Mouse (Mus musculus): ENCODE measurements at regions not wholly inside any gene's neighbourhood (a gene's known extent, or its start where the extent isn't known, plus 50 kb on each side); places are given as distances from the start of the nearest gene placed in this dataset.

GRCm38 (mm10) chr3:140872511-140872910 lies 339.6 kb downstream of the Pdha2 start:
- ATAC-seq (ENCODE audit: insufficient read depth, low FRiP score, low read depth): no peak
- H3K4me1 ChIP-seq: no peaks in the 10 kb centered on the region
- H3K4me2 ChIP-seq: no peak overlapping the region
- 59% methylated on average over 1 of the region's 1 CpGs for WGBS
- H3K9me3 ChIP-seq: no peaks in the 10 kb centered on the region
- H3K9ac ChIP-seq: no peak overlapping the region
- H3K27ac ChIP-seq: no peak overlapping the region
- H3K4me3 ChIP-seq (replicated peaks): no peak overlapping the region
- no peaks in the 10 kb centered on the region for H3K27me3 ChIP-seq (replicated peaks)
- H3K36me3 ChIP-seq: no peaks in the 10 kb centered on the region

- Histone ChIP-seq H3K4me3 (replicated peaks) (no peak overlapping the region), H3K27ac (no peak overlapping the region), H3K9me3 (no peaks in the 10 kb centered on the region), H3K4me1 (no peaks in the 10 kb centered on the region), H3K36me3 (no peaks in the 10 kb centered on the region), H3K27me3 (replicated peaks) (no peaks in the 10 kb centered on the region), H3K4me2 (no peak overlapping the region), H3K9ac (no peak overlapping the region)
- ATAC-seq (ENCODE audit: insufficient read depth, low FRiP score, low read depth): no peak
- 91% methylated on average over 2 of the region's 2 CpGs for WGBS
These were observed 340.9 kb downstream of the Pdha2 start for GRCm38 (mm10) chr3:140871261-140871660.

- WGBS: 76% methylated on average over 2 of the region's 2 CpGs
- Histone ChIP-seq H3K36me3 (no peaks in the 10 kb centered on the region), H3K9me3 (no peaks in the 10 kb centered on the region), H3K4me1 (no peaks in the 10 kb centered on the region), H3K4me3 (replicated peaks) (no peak overlapping the region), H3K27me3 (replicated peaks) (no peaks in the 10 kb centered on the region), H3K4me2 (no peak overlapping the region), H3K27ac (no peak overlapping the region), H3K9ac (no peak overlapping the region)
- ATAC-seq (ENCODE audit: insufficient read depth, low FRiP score, low read depth): no peak
These were observed 372.0 kb downstream of the Pdha2 start for GRCm38 (mm10) chr3:140840197-140840596.

- H3K4me3 ChIP-seq (replicated peaks): no peak overlapping the region
- ATAC-seq (ENCODE audit: insufficient read depth, low FRiP score, low read depth): no peak
- H3K27me3 ChIP-seq (replicated peaks): no peaks in the 10 kb centered on the region
- no peaks in the 10 kb centered on the region for H3K4me1 ChIP-seq
- WGBS: 57% methylated on average over 2 of the region's 2 CpGs
- no peak overlapping the region for H3K9ac ChIP-seq
- no peaks in the 10 kb centered on the region for H3K36me3 ChIP-seq
- no peaks in the 10 kb centered on the region for H3K9me3 ChIP-seq
- H3K4me2 ChIP-seq: no peak overlapping the region
- H3K27ac ChIP-seq: no peak overlapping the region
These were observed 374.1 kb downstream of the Pdha2 start for GRCm38 (mm10) chr3:140837976-140838581.

GRCm38 (mm10) chr3:140821266-140821665 lies 390.9 kb downstream of the Pdha2 start:
- ATAC-seq (ENCODE audit: insufficient read depth, low FRiP score, low read depth): no peak

GRCm38 (mm10) chr3:140805586-140805985 lies 406.6 kb downstream of the Pdha2 start:
- no peak for ATAC-seq (ENCODE audit: insufficient read depth, low FRiP score, low read depth)
- 89% methylated on average over 2 of the region's 2 CpGs for WGBS
- Histone ChIP-seq H3K27ac (no peak overlapping the region), H3K27me3 (replicated peaks) (no peaks in the 10 kb centered on the region), H3K36me3 (no peaks in the 10 kb centered on the region), H3K4me1 (no peaks in the 10 kb centered on the region), H3K4me3 (replicated peaks) (no peak overlapping the region), H3K9ac (no peak overlapping the region), H3K9me3 (no peaks in the 10 kb centered on the region), H3K4me2 (no peak overlapping the region)

More at GRCm38 (mm10) chr3:140821266-140821665, 390.9 kb downstream of the Pdha2 start:
- Histone ChIP-seq H3K36me3 (no peaks in the 10 kb centered on the region), H3K27me3 (replicated peaks) (no peaks in the 10 kb centered on the region), H3K9ac (no peak overlapping the region), H3K4me2 (no peak overlapping the region), H3K27ac (no peak overlapping the region), H3K9me3 (no peaks in the 10 kb centered on the region), H3K4me3 (replicated peaks) (no peak overlapping the region), H3K4me1 (no peaks in the 10 kb centered on the region)

- Histone ChIP-seq H3K27ac (no peak overlapping the region), H3K9me3 (no peaks in the 10 kb centered on the region), H3K4me2 (no peak overlapping the region), H3K36me3 (no peaks in the 10 kb centered on the region), H3K4me3 (replicated peaks) (no peak overlapping the region), H3K9ac (no peak overlapping the region), H3K4me1 (no peaks in the 10 kb centered on the region), H3K27me3 (replicated peaks) (no peaks in the 10 kb centered on the region)
- ATAC-seq (ENCODE audit: insufficient read depth, low FRiP score, low read depth): no peak
- WGBS: 86% methylated on average over 2 of the region's 2 CpGs
These were observed 419.2 kb downstream of the Pdha2 start for GRCm38 (mm10) chr3:140792943-140793342.

- Histone ChIP-seq H3K27ac (no peak overlapping the region), H3K9me3 (no peaks in the 10 kb centered on the region), H3K4me2 (no peak overlapping the region), H3K4me3 (replicated peaks) (no peak overlapping the region), H3K36me3 (no peaks in the 10 kb centered on the region), H3K4me1 (no peaks in the 10 kb centered on the region), H3K27me3 (replicated peaks) (no peaks in the 10 kb centered on the region), H3K9ac (no peak overlapping the region)
- no peak for ATAC-seq (ENCODE audit: insufficient read depth, low FRiP score, low read depth)
- WGBS: 51% methylated on average over 3 of the region's 3 CpGs
These were observed 426.5 kb downstream of the Pdha2 start for GRCm38 (mm10) chr3:140785700-140786099.

GRCm38 (mm10) chr3:140760051-140760450 lies 452.1 kb downstream of the Pdha2 start:
- Histone ChIP-seq H3K9me3 (no peaks in the 10 kb centered on the region), H3K9ac (no peak overlapping the region), H3K4me1 (no peaks in the 10 kb centered on the region), H3K36me3 (no peaks in the 10 kb centered on the region), H3K4me2 (no peak overlapping the region), H3K4me3 (replicated peaks) (no peak overlapping the region), H3K27me3 (replicated peaks) (no peaks in the 10 kb centered on the region), H3K27ac (no peak overlapping the region)
- 58% methylated on average over 4 of the region's 4 CpGs for WGBS
- ATAC-seq (ENCODE audit: insufficient read depth, low FRiP score, low read depth): no peak

- no peaks in the 10 kb centered on the region for H3K36me3 ChIP-seq
- H3K27ac ChIP-seq: no peak overlapping the region
- no peak overlapping the region for H3K4me2 ChIP-seq
- no peak for ATAC-seq (ENCODE audit: insufficient read depth, low FRiP score, low read depth)
- 63% methylated on average over 2 of the region's 2 CpGs for WGBS
- H3K4me1 ChIP-seq: no peaks in the 10 kb centered on the region
- no peaks in the 10 kb centered on the region for H3K9me3 ChIP-seq
- H3K4me3 ChIP-seq (replicated peaks): no peak overlapping the region
- H3K27me3 ChIP-seq (replicated peaks): no peaks in the 10 kb centered on the region
- H3K9ac ChIP-seq: no peak overlapping the region
These were observed 467.7 kb downstream of the Pdha2 start for GRCm38 (mm10) chr3:140744501-140744900.

GRCm38 (mm10) chr3:140740430-140740829 lies 471.7 kb downstream of the Pdha2 start:
- H3K9me3 ChIP-seq: no peaks in the 10 kb centered on the region
- ATAC-seq (ENCODE audit: insufficient read depth, low FRiP score, low read depth): no peak

GRCm38 (mm10) chr3:140738654-140739369 lies 473.3 kb downstream of the Pdha2 start:
- 77% methylated on average over 8 of the region's 8 CpGs for WGBS
- H3K9me3 ChIP-seq: no peaks in the 10 kb centered on the region

More at GRCm38 (mm10) chr3:140740430-140740829, 471.7 kb downstream of the Pdha2 start:
- Histone ChIP-seq H3K4me1 (no peaks in the 10 kb centered on the region), H3K4me3 (replicated peaks) (no peak overlapping the region), H3K36me3 (no peaks in the 10 kb centered on the region), H3K4me2 (no peak overlapping the region), H3K9ac (no peak overlapping the region), H3K27ac (no peak overlapping the region), H3K27me3 (replicated peaks) (no peaks in the 10 kb centered on the region)
- WGBS: 62% methylated on average over 1 of the region's 1 CpGs

More at GRCm38 (mm10) chr3:140738654-140739369, 473.3 kb downstream of the Pdha2 start:
- Histone ChIP-seq H3K4me1 (no peaks in the 10 kb centered on the region), H3K9ac (no peak overlapping the region), H3K4me3 (replicated peaks) (no peak overlapping the region), H3K27me3 (replicated peaks) (no peaks in the 10 kb centered on the region), H3K36me3 (no peaks in the 10 kb centered on the region), H3K27ac (no peak overlapping the region), H3K4me2 (no peak overlapping the region)
- no peak for ATAC-seq (ENCODE audit: insufficient read depth, low FRiP score, low read depth)
